Mouse (Mus musculus): ENCODE measurements around the gene Ripor2. TPM values are rescaled to one million over a fixed set of nuclear protein-coding genes. Genes with fewer than 3 reads are reported as not detected.

Gene Ripor2
- polyA plus RNA-seq, 1 experiment from 2014 or later = 16.6 TPM

GRCm38 (mm10) chr13:24565950-24566320, 16.1 kb upstream of the Ripor2 start:
- ATAC-seq (ENCODE audit: low FRiP score) = peak; percentile 53; the same call in 1 of the 2 replicates
- H3K4me1 ChIP-seq = peaks cover 15% of the 10 kb centered on the region
- 19% methylated on average over 3 of the region's 3 CpGs for WGBS
- no peak overlapping the region for H3K4me2 ChIP-seq
- H3K4me3 ChIP-seq (replicated peaks) = no peak overlapping the region
- H3K9me3 ChIP-seq = no peaks in the 10 kb centered on the region
- H3K9ac ChIP-seq = no peak overlapping the region
- 0 out of 2 replicates have a peak overlapping the region, but pooled peaks have one; percentile 65 for H3K27ac ChIP-seq
- H3K27me3 ChIP-seq = no peaks in the 10 kb centered on the region
- no peaks in the 10 kb centered on the region for H3K36me3 ChIP-seq (replicated peaks)

- no peak for ATAC-seq (ENCODE audit: low FRiP score)
These were observed 14.7 kb upstream of the Ripor2 start for GRCm38 (mm10) chr13:24567176-24567811.

GRCm38 (mm10) chr13:24569066-24569465, 12.9 kb upstream of the Ripor2 start:
- no peaks in the 10 kb centered on the region for H3K36me3 ChIP-seq (replicated peaks)
- no peak for ATAC-seq (ENCODE audit: low FRiP score)
- no peaks in the 10 kb centered on the region for H3K27me3 ChIP-seq
- no peak overlapping the region for H3K9ac ChIP-seq
- H3K4me2 ChIP-seq = no peak overlapping the region
- no peak overlapping the region for H3K4me3 ChIP-seq (replicated peaks)
- WGBS = 89% methylated on average over 4 of the region's 4 CpGs
- no peaks in the 10 kb centered on the region for H3K9me3 ChIP-seq
- H3K27ac ChIP-seq = no peak overlapping the region
- peaks cover 15% of the 10 kb centered on the region for H3K4me1 ChIP-seq

More at GRCm38 (mm10) chr13:24567176-24567811, 14.7 kb upstream of the Ripor2 start:
- Histone ChIP-seq H3K4me3 (replicated peaks) (no peak overlapping the region), H3K27ac (no peak overlapping the region), H3K9me3 (no peaks in the 10 kb centered on the region), H3K36me3 (replicated peaks) (no peaks in the 10 kb centered on the region), H3K9ac (no peak overlapping the region), H3K27me3 (no peaks in the 10 kb centered on the region), H3K4me1 (peaks cover 15% of the 10 kb centered on the region), H3K4me2 (no peak overlapping the region)
- 86% methylated on average over 11 of the region's 11 CpGs for WGBS

GRCm38 (mm10) chr13:24570716-24571115, 11.3 kb upstream of the Ripor2 start:
- H3K27ac ChIP-seq = no peak overlapping the region
- H3K36me3 ChIP-seq (replicated peaks) = no peaks in the 10 kb centered on the region
- no peaks in the 10 kb centered on the region for H3K9me3 ChIP-seq
- no peak overlapping the region for H3K4me2 ChIP-seq
- ATAC-seq (ENCODE audit: low FRiP score) = no peak
- H3K4me1 ChIP-seq = peaks cover 7% of the 10 kb centered on the region
- no peak overlapping the region for H3K4me3 ChIP-seq (replicated peaks)
- no peak overlapping the region for H3K9ac ChIP-seq
- no peaks in the 10 kb centered on the region for H3K27me3 ChIP-seq
- WGBS = 56% methylated on average over 2 of the region's 2 CpGs

GRCm38 (mm10) chr13:24571906-24572305, 10.1 kb upstream of the Ripor2 start:
- WGBS = 90% methylated on average over 6 of the region's 6 CpGs
- peaks cover 13% of the 10 kb centered on the region for H3K4me1 ChIP-seq
- no peaks in the 10 kb centered on the region for H3K36me3 ChIP-seq (replicated peaks)
- H3K4me2 ChIP-seq = no peak overlapping the region
- no peaks in the 10 kb centered on the region for H3K27me3 ChIP-seq
- no peak overlapping the region for H3K27ac ChIP-seq
- no peak overlapping the region for H3K9ac ChIP-seq
- no peak overlapping the region for H3K4me3 ChIP-seq (replicated peaks)
- no peak for ATAC-seq (ENCODE audit: low FRiP score)
- no peaks in the 10 kb centered on the region for H3K9me3 ChIP-seq

GRCm38 (mm10) chr13:24575126-24575525, 6.9 kb upstream of the Ripor2 start:
- no peak overlapping the region for H3K9ac ChIP-seq
- no peaks in the 10 kb centered on the region for H3K27me3 ChIP-seq
- H3K4me2 ChIP-seq = no peak overlapping the region
- H3K4me1 ChIP-seq = peaks cover 18% of the 10 kb centered on the region
- no peak overlapping the region for H3K27ac ChIP-seq
- WGBS = 95% methylated on average over 3 of the region's 3 CpGs
- H3K9me3 ChIP-seq = no peaks in the 10 kb centered on the region
- no peak overlapping the region for H3K4me3 ChIP-seq (replicated peaks)
- no peak for ATAC-seq (ENCODE audit: low FRiP score)
- H3K36me3 ChIP-seq (replicated peaks) = no peaks in the 10 kb centered on the region

GRCm38 (mm10) chr13:24576338-24577119, 5.5 kb upstream of the Ripor2 start:
- 66% methylated on average over 11 of the region's 11 CpGs for WGBS
- Histone ChIP-seq H3K36me3 (replicated peaks) (no peaks in the 10 kb centered on the region), H3K9me3 (no peaks in the 10 kb centered on the region), H3K27me3 (no peaks in the 10 kb centered on the region), H3K27ac (peak overlapping the region; percentile 54), H3K4me1 (peaks cover 18% of the 10 kb centered on the region), H3K4me2 (no peak overlapping the region), H3K4me3 (replicated peaks) (no peak overlapping the region), H3K9ac (no peak overlapping the region)
- peak; percentile 92 for ATAC-seq (ENCODE audit: low FRiP score)

- H3K9me3 ChIP-seq = no peaks in the 10 kb centered on the region
- H3K27ac ChIP-seq = no peak overlapping the region
- no peak overlapping the region for H3K4me3 ChIP-seq (replicated peaks)
- ATAC-seq (ENCODE audit: low FRiP score) = no peak
- H3K4me2 ChIP-seq = no peak overlapping the region
- H3K4me1 ChIP-seq = peaks cover 18% of the 10 kb centered on the region
- no peaks in the 10 kb centered on the region for H3K36me3 ChIP-seq (replicated peaks)
- no peaks in the 10 kb centered on the region for H3K27me3 ChIP-seq
- no peak overlapping the region for H3K9ac ChIP-seq
These were observed 3.7 kb upstream of the Ripor2 start for GRCm38 (mm10) chr13:24578317-24578716.

GRCm38 (mm10) chr13:24580759-24581158, 1.2 kb upstream of the Ripor2 start:
- H3K4me1 ChIP-seq = peaks cover 16% of the 10 kb centered on the region
- no peaks in the 10 kb centered on the region for H3K9me3 ChIP-seq
- no peak overlapping the region for H3K4me2 ChIP-seq
- H3K27me3 ChIP-seq = no peaks in the 10 kb centered on the region
- no peak for ATAC-seq (ENCODE audit: low FRiP score)
- WGBS = 89% methylated on average over 8 of the region's 8 CpGs
- no peak overlapping the region for H3K4me3 ChIP-seq (replicated peaks)
- H3K27ac ChIP-seq = 0 out of 2 replicates have a peak overlapping the region, but pooled peaks have one; percentile 59
- no peaks in the 10 kb centered on the region for H3K36me3 ChIP-seq (replicated peaks)
- H3K9ac ChIP-seq = no peak overlapping the region

- Histone ChIP-seq H3K4me1 (no peaks in the 10 kb centered on the region; the same call in 1 of the 2 replicates), H3K9ac (no peak overlapping the region), H3K4me3 (replicated peaks) (no peak overlapping the region), H3K27ac (no peak overlapping the region), H3K4me2 (no peak overlapping the region), H3K27me3 (no peaks in the 10 kb centered on the region), H3K36me3 (replicated peaks) (no peaks in the 10 kb centered on the region), H3K9me3 (no peaks in the 10 kb centered on the region)
- WGBS = 89% methylated on average over 5 of the region's 5 CpGs
- no peak for ATAC-seq (ENCODE audit: low FRiP score)
These were observed 2.4 kb downstream of the Ripor2 start for GRCm38 (mm10) chr13:24584403-24584802.

- Histone ChIP-seq H3K27ac (no peak overlapping the region), H3K9me3 (no peaks in the 10 kb centered on the region), H3K27me3 (no peaks in the 10 kb centered on the region), H3K36me3 (replicated peaks) (no peaks in the 10 kb centered on the region), H3K4me3 (replicated peaks) (no peak overlapping the region), H3K9ac (no peak overlapping the region), H3K4me2 (no peak overlapping the region), H3K4me1 (no peaks in the 10 kb centered on the region; the same call in 1 of the 2 replicates)
- no peak for ATAC-seq (ENCODE audit: low FRiP score)
- WGBS = 93% methylated on average over 6 of the region's 6 CpGs
These were observed 2.9 kb downstream of the Ripor2 start for GRCm38 (mm10) chr13:24584841-24585240.

GRCm38 (mm10) chr13:24585369-24585768, 3.4 kb downstream of the Ripor2 start:
- no peak overlapping the region for H3K4me3 ChIP-seq (replicated peaks)
- WGBS = 65% methylated on average over 9 of the region's 9 CpGs
- H3K27me3 ChIP-seq = no peaks in the 10 kb centered on the region
- no peak overlapping the region for H3K9ac ChIP-seq
- H3K36me3 ChIP-seq (replicated peaks) = no peaks in the 10 kb centered on the region
- H3K4me2 ChIP-seq = no peak overlapping the region
- ATAC-seq (ENCODE audit: low FRiP score) = no peak
- H3K9me3 ChIP-seq = no peaks in the 10 kb centered on the region
- H3K27ac ChIP-seq = no peak overlapping the region
- H3K4me1 ChIP-seq = no peaks in the 10 kb centered on the region; the same call in 1 of the 2 replicates
